Mouse (Mus musculus) activated CD4-positive, CD25-positive, alpha-beta regulatory T cell, adult 9 weeks (primary cell): ENCODE data around the gene Crxos. TPM values are rescaled to one million over a fixed set of nuclear protein-coding genes. Genes with fewer than 3 reads are reported as not detected.

ENCODE experiments used
- polyA plus RNA-seq: library from polyadenylated mRNA; unstranded; fragments of 100-300 nt; shearing (Covaris generic); gene quantifications from one replicate; pipeline ENCODE4 v1.2.1, GENCODE M21; 2017

Gene Crxos
- not detected for polyA plus RNA-seq

DNA sequence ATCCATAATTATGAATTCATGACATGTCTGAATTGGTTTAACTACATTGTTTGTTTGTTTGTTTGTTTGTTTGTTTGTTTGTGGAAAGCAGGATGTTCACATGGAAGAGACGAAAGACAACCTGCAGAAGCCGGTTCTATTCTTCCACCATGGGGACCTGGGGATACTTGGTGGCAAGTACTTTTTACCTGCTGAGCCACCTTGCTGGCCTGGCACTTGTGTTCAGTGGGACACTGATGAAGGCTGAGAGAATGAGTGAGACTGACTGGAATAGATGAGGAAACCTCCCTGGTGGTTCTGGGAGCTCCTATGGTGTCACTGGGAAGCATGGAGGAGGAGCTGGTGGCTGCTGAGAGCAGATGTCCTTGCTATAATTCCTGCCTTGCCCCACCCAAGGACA, at the start of gene Crxos:
Gene Crxos, plus strand, starts transcription at position 301 of the 400 bp plus-strand sequence.

DNA sequence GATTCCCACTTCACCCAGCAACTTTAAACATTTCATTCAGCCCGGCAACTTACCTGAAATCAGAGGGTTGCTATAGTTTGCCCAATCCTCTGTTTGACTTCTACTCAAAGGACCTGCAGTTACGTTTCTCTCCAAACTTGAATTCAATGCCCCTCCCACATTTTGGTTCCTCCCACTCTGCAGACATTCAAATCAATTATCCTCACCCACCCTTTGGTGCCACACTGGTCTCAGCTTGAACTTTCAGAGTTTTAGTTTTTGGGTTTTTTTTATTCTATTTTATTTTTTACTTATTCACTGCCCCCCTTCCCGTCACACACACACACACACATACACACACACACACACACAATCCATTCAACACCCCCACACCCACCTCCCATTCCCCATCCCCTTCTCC, 42.8 kb upstream of the Crxos start, which contains the start of gene Obox6:
Gene Obox6, minus strand, starts transcription at position 101 of the 400 bp plus-strand sequence.

DNA sequence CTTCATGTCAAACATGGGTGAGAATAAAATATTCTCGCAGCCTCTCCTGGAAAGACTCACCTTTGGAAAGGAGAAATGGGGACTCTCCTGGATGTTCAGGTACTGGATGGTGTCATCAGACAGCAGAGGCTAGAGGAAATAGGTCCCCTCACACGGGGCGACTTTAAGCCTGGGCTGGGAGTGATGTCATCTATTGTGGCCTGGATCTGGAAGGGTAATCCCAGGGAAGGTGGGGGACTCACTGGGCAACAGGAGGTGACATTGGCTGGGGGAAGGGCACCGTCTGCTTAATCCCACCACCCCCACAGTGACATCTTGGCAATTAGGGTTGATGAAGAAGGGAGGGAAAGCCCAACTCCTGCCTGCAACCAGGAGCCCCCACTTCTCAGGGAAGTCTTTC, 2.7 kb upstream of the Crxos start, which contains the start of gene Crx:
Gene Crx, minus strand, starts transcription at position 213 of the 400 bp plus-strand sequence.

DNA sequence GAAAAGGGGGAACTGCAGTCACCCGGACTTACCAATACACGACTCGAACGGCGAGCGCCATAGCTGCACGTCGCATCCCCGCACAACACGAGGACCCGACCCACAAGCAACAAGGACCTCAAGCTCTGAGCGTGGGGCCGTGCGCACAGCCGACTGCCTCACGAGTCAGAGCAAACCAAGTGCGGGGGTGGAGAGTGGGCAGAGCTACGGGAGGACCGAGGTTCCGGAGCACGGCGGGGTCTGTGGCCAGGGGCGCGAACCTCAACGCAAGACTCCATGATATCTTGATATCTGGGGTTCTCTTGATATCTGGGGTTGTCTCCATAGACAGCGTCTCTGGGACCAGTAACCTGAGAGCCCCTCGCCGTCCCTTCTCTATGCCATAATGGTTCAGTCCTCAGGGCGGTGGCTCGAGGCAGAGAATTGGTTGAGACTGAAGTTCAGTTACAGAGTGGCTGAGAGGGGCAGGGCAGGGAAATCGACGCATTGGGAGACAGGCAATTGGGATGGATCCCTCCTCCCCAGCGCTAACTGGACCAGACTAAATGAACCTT, 39.9 kb downstream of the Crxos start, which contains the start of gene Selenow:
Gene Selenow, minus strand, starts transcription at position 183 of the 554 bp plus-strand sequence.

DNA sequence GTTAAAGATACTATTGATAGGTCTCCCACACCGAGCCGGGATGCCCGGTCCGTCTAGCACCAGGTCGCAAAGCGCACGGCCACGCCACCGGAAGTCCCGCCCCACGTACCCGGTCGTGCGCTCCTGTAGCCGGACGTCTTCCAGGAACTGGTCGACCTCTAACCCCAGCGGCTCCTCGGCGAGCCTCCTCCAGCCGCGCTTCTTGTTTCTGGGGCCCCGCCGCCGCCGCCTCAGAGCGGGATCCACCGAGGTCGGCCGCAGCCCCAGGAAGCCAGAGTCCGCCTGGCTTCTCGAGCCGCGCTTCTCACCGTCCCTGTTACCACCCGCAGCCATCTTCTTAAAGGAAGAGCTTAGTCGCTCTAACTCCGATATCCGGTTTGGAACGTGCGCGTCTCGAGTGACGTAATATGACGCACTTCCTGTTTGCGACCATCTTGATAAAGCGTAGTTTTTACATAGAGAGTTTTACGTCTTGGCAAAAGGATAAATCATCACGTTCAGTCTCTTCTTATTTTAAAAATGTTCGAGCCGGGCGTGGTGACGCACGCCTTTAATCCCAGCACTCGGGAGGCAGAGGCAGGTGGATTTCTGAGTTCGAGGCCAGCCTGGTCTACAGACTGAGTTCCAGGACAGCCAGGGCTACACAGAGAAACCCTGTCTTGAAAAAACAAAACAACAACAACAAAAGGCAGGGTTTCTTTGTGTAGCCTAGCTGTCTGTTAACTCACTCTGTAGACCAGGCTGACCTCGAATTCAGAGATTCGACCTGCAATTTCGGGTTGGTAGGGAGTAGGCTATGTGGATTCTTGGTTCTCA, 63.5 kb downstream of the Crxos start, which contains the start of gene Nop53:
Gene Nop53, minus strand, starts transcription at position 354 of the 816 bp plus-strand sequence.

Other genes with a start within 250 kb of the Crxos start
- gene Obox3, start 242.7 kb upstream of the Crxos start, polyA plus RNA-seq, result not detected
- gene Obox5, start 132.5 kb upstream of the Crxos start, polyA plus RNA-seq, result not detected
- not detected for gene Obox6, start 42.9 kb upstream of the Crxos start, polyA plus RNA-seq
- not detected for gene Crx, start 2.6 kb upstream of the Crxos start, polyA plus RNA-seq
- 584 TPM for gene Selenow, start 39.8 kb downstream of the Crxos start, polyA plus RNA-seq
- 391 TPM for gene Nop53, start 63.5 kb downstream of the Crxos start, polyA plus RNA-seq
- 0.09 TPM for gene Ehd2, start 85.0 kb downstream of the Crxos start, polyA plus RNA-seq
- 6.4 TPM for gene Bicra, start 165.3 kb downstream of the Crxos start, polyA plus RNA-seq
- gene Zfp541, start 179.2 kb downstream of the Crxos start, polyA plus RNA-seq, result not detected
- 253 TPM for gene Napa, start 215.8 kb downstream of the Crxos start, polyA plus RNA-seq
- 30.0 TPM for gene Kptn, start 237.3 kb downstream of the Crxos start, polyA plus RNA-seq
- not detected for gene Slc8a2, start 247.2 kb downstream of the Crxos start, polyA plus RNA-seq